Mouse (Mus musculus): ENCODE data around the gene Mapk14.
A peak's percentile ranks its signal among the peaks of the same experiment; 100 is the strongest.

The Mapk14 gene

GRCm38 (mm10) chr17:28690776-28691686 is at the start of gene Mapk14:
Mapk14 (plus strand) TSS chr17:28691329.
- peak; percentile 99 for DNase-seq

DNA sequence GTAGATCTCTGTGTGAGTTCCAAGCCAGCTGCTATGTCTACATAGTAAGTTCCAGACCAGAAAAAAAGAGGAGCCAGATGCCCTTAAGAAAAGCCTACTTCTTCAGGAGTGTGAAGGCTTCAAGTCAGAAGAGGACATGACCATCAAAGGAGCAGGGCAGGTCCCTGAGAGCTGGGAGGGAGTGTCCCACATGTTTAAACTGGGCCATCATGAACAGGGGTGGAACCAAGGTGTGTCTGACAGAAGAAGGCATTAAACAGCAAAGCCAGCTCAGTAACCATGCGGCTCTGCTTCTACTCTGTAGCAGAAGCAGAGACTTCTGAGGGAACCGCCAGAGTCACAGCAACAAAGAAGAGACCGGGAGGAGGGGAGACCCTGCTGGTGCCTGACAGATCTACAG is 47.4 kb upstream of the Mapk14 start:
- DNase-seq = no peak

DNA sequence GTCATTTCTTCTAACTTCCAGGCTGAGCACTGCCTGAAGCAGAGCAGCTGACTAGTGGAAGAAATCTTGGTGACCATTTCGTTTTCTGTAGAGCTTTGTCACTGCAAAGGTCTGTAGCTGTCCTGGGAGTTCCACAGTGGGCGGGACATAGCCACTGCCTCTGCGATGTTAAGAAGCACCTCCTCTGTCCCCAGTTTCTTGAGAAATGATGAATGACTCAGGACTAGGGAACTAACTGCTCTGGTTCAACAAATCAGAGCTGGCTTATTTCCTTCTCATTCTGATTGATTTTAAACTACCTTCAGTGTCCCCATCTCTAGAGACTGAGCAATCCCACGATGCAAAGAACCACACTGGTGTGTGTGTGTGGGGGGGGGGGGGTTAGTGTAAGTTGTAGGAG is 47.0 kb upstream of the Mapk14 start:
- DNase-seq = no peak

- no peak for DNase-seq
Observed at GRCm38 (mm10) chr17:28646221-28646620, 44.9 kb upstream of the Mapk14 start.

- peak; percentile 51 to 56 for DNase-seq
Observed at GRCm38 (mm10) chr17:28648607-28649370, 42.3 kb upstream of the Mapk14 start.

GRCm38 (mm10) chr17:28650268-28650667 is 40.9 kb upstream of the Mapk14 start:
- DNase-seq = peak; percentile 18 to 20

DNA sequence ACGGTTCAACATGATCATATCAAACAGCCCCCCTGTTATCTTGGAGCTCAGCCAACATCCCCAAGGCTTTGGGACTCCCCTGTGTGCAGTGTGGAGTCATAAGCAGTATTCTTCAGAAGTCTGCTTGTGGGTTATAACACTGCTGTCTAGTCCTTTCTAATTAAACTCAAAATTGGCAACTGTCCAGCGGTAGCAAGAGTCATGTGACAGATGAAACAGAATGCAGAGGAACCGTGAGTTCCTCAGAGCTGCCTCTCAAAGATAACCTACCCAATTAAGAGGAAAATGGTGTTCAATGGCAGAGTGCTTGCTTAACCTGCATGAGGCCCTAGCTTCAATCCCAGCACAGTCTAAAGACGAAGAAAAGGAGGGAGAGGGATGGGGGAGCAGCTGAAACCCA is 33.2 kb upstream of the Mapk14 start:
- peak in 1 of 2 experiments; percentile 46 for DNase-seq

DNA sequence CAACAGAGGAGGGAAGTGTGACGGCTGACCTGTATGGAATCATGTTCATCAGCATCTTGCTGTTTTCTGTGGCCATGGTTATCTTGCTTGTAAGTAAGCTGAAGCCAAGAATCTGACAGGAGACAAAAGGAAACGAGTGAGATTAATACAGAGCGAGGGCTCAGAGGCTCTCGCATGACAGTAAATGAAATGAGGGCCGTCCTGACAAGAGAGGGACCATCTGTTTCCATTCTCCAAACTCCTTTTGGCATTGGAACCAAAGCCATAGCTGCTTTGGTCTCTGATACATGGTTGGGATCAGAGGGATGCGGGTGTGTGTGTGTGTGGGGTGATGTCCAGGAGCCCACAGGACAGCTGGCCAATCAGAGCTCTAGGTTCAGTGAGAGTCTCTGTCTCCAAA is 31.6 kb upstream of the Mapk14 start:
- DNase-seq = no peak

DNA sequence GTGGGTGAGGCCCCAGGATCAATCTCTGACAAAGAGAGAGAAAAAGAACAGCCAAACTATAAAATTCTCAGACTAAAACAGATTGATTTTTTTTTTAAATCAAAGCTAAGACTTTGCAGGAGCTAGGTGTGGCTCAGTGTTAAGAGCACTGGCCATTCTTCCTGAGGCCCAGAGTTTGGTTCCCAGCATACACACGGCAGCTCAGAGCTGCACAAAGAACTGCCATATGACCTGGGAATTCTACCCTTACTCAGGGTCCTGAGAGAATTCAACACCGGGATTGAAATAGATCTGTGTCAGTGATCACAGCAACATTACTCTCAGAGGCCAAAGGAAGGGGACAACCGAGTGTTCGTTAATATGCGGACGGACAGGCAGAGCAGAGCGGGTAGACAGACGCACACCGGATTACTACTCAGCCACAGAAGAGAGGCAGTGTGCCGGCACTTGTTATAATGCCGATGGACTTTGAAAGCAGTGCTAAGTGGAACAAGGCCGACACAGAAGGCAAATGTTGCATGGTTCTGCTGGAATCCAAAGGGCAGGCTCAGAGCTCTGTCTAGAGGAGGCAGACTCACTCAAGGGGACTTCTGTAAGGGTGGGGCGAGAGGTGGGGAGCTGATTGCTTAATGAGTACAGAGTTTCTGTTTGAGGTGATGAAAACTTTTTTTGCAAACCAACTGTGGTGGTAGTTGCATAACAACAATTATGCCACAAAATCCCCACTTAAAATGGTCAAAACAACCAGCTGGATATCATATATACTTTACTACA is 8.6 kb upstream of the Mapk14 start:
- no peak for DNase-seq

DNA sequence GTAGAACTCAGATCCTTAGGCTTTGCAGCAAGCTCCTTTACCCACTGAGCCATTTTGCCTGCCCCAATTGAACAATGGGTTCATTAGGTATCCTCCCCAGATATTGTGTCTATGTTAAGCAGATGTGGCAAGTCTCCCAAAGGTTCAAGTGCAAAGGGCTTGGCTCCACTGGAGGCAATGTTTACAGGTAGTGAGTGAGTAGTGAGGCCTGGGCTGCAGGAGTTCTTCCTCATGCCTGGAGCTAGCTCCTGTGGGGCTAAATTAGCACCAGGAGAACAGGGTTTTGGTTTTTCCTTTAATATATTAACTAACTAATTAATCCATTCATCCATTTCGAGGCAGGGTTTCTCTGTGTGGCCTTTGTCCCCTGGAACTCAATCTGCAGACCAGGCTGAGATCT is 7.5 kb upstream of the Mapk14 start:
- DNase-seq = no peak

GRCm38 (mm10) chr17:28684631-28685030 is 6.5 kb upstream of the Mapk14 start:
- DNase-seq = no peak

DNA sequence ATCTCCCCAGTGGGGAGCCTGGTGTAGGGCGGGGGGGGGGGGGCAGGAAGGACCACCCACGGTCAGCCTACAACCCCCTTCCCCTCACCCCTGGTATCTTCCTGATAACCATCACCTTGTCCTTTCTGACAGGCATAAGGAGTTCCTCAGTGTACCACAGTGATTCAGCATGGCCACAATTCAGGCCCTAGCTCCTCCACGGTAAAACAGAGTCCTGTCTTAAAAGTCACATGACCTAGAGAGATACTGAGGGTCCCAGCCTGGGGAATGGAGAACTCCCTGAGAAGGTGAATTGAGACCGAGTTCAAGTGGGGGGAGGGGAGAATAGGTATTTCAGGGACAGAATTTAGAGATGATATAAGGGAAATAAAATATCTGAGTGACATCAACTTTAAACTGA is 3.8 kb upstream of the Mapk14 start:
- no peak for DNase-seq

GRCm38 (mm10) chr17:28689586-28690283 is 1.4 kb upstream of the Mapk14 start, which contains the start of gene Slc26a8:
Slc26a8 (minus strand) TSS chr17:28690233.
- DNase-seq = peak; percentile 53 to 60

GRCm38 (mm10) chr17:28691687-28692340 is 685 bp downstream of the Mapk14 start:
- peak; percentile 71 to 74 for DNase-seq

DNA sequence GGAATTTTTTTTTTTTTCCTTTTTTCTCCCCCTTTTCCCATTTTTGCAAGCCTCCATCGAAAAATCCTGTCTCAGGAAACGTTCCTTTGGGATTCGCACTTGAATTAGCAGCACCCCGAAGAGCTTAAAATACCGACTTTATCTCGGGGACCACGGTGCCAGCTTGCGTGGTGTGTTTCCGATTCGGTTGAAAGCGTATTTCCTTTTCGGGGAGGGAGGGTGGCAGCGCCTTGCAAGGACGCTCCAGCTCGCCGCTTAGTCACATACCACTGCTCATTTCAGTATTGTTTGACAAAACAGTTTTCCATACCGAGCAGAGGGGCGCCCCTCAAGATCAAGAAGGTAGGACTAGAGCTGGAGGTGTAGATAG is 1.2 kb downstream of the Mapk14 start:
- DNase-seq = peak; percentile 62 to 66

DNA sequence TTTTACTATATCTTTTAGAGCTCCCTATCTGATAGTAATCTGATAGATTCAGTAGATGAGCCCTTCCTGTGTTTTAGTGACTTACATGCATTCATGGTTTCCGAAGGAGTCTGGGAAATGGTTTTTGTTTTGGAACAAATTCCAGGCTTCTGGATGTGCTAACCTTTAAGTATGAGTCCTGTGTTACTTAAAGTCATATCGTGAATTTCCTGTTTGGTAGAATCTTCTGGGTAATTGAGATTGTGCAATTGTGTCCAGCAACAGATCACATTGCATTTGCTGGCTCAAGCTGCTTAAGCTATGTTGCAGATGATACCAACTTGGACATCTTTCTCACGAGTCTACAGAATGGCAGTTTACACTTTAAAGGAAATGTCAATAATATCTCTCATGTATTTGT is 2.0 kb downstream of the Mapk14 start:
- no peak for DNase-seq

GRCm38 (mm10) chr17:28694078-28694477 is 2.9 kb downstream of the Mapk14 start:
- DNase-seq = no peak

DNA sequence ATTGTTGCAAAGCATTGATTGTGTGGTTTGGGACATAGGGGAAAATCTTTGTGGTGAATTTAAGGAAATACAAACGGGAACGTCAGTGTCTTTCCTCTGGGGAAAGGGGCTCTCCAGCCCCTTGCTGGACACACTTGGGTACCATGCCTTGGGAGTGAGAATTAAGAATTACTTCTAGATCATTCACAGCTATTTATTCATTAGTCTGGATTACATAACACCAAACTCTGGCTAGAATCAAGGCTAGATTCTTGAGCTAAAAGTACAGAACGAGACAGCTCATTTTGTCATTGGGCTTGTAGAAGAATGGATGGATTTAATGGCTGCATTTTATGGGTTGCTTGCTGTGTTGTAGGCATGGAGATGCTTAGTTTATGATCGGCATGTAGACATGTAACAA is 3.7 kb downstream of the Mapk14 start:
- DNase-seq = no peak

DNA sequence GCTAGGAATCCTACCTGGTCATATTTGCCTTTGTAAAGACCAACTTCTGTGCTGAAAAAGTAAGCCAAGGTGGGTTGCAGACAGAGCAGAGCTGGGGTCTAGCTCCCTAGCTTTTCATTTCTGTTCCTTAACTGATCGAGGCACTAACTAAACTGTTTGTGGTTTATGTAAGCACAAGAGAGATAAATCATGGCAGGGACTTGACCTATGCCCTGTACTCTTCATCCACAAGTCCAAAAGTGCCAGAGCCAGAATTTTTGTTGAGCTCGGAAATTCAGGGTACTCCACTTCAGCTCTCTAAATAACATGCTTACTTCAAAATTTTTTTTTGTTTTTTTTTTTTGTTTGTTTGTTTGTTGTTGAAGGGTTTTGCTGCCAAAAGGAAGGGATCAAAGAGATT is 5.5 kb downstream of the Mapk14 start:
- no peak for DNase-seq

DNA sequence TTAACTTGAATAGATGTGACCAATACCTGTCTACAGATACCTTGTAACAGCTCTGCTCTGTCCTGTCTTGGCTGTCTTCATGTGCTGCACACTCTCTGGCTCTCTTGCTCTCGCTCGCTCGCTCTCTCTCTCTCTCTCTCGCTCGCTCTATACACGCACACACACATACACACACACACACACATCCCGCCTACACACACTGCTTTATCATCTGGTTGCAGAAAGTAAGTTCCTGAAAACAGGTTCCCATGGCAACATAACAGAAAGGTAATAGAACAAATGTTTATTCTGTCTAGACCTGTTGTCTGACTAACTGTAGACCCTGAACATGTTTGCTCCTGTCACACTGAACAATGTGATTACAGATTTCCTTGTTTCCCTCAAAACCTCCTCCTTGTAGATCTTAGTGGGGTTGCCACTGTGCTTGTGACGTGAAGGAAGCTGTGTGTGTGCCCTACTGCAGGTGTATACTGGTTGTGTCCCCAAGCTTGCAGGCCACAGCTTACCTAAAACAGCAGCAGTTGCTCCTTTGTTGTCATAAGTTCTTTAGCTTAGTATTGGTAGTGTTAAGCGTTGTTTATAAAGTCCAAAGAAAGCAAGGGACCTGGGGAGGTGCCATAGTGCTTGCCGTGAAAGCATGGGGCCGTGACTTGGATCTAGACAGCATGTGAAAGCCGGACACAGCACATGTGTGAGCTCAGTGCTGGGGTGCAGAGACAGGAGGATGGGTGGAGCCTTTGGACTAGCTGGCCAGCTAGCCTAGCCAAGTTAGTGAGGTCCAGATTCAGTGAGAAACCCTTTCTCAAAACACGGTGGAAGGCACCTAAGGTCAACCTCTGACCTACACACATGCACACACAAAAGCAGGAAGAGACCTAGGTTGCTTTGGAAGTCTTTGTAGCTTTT is 6.4 kb downstream of the Mapk14 start:
- DNase-seq = peak; percentile 35 to 43

- DNase-seq = peak in 1 of 2 experiments; percentile 33
Observed at GRCm38 (mm10) chr17:28698245-28698644, 7.1 kb downstream of the Mapk14 start.

Data from cerebellum, postnatal 10 days (tissue).